Mouse (Mus musculus): Measurements from ENCODE around the gene Nck2.

Gene Nck2

GRCm38 (mm10) chr1:43444531-43444930, at the start of gene Nck2:
TSS of gene Nck2 (plus strand) at chr1:43444579.
- DNase-seq (ENCODE audit: low read depth, low spot score), result peak; percentile 7

DNA sequence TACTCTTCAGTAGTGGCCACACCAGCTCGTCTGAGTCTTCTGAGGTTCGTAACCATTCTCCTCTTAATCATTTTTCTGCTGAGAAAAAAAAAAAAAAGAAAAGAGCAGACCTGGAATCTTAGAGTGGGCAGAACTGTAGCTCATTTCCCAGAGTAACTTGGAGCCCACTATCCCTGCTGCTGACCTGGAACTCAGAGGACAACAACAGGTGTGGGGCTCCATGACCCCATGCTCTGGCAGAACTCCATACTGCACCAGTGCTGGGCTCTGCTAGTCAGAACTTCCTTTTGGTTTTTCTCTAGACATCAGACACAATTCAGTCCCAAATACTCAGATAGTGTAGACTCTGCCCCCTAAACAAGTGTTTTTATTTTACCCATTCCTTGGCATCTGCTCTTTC, 49.3 kb upstream of the Nck2 start:
- DNase-seq (ENCODE audit: low read depth, low spot score), result no peak

DNA sequence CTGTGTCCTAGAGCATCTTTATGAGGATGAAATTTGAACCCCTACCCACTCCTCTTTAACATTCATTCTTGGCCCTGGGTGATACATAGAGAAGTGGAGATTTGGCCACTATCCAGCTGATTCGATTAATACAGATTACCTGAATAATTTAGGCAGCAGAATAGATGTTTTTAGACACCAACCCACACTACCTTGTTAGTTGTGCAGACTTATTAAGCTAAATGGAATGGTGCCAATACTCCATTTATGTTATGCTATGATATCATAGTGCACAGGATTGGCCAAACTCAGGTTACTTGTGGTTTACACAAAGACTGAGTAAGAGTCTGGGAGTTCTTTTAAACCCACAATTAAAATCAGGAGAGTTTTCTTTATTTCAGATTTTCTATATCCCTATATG, 48.6 kb upstream of the Nck2 start:
- no peak for DNase-seq (ENCODE audit: low read depth, low spot score)

DNA sequence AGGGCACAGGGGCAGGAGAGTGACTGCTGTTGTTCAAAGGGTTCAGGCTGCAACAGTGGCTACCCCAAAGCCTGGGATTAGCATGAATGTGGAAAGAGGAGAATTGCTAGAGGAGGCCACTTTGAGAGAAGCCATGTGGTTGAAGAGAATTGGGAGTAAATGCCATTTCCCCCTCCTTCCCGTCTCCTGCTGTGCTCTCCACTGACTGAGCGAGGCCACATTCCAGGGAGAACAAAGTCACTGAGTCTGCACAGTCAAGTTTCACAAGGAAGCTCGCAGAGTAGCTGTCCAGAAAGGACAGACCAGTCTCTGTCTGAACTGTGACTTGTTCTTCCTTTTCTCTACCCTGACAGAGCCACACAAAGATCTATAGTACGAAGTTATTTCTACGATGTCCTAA, 47.9 kb upstream of the Nck2 start:
- DNase-seq (ENCODE audit: low read depth, low spot score), result peak; percentile 34

DNA sequence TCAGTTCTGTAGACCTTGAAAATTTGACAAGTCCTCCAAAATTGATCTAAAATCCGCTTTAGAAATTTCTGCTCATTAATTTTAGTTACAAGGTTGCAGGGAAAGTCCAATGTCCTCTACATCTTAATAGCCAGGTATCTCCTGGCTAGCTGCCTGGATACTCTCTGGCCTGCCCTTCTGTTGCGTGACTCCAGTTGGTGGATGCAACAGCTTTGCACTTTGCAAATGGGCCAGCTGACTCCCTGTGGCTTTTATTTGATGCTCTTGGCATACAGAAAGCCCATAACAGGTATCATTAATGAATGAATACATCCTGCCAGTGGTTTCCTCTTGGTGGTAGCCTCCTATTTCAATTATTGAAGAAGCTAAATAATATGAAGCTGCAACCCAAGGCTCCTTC, 47.3 kb upstream of the Nck2 start:
- no peak for DNase-seq (ENCODE audit: low read depth, low spot score)

- no peak for DNase-seq (ENCODE audit: low read depth, low spot score)
Observed at GRCm38 (mm10) chr1:43398738-43399601, 45.4 kb upstream of the Nck2 start.

DNA sequence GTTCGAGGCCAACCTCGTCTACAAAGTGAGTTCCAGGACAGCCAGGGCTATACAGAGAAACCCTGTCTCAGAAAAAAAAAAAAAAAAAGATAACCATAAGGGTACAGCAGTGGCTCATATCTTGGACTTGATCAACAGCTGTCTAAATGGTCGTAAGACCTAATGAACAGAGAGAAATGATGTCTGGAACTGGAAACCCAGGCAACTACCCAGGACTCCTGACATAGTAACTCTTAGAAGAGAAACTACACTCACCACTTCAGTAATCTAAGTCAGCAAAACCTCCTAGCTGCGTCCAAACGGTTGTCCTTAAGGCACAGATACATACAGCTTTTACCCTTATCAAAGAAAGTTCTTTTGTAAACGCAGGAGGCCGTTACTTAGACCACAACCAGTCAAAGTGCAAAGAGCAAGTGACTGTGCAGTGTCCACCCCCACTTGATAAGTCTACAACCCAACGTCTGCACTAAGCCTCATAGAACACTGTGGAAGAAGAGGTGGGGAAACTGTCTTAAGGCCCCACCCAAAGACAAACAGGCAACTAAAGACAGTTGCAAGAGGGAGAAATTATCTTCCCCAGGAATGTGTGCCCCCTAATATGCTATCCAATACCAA, 44.7 kb upstream of the Nck2 start:
- no peak for DNase-seq (ENCODE audit: low read depth, low spot score)

DNA sequence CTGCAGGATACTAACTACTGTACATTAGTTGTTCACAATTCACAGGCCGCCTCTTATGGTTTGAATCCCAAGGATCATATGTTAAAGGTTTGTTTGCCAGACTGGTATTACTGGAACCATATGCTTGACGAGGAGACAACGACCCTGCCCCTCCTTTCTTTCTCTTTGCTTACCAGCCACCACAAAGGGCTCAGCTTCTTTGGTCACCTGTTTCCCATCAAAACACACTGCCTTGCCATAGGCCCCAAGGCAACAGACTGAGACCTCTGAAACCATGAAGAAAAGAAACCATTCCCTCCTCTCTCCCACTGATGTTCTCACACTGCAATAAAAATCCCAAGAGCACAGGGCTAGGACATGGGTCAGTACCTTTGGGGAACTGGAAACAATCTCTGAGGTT, 43.7 kb upstream of the Nck2 start:
- DNase-seq (ENCODE audit: low read depth, low spot score), result no peak

DNA sequence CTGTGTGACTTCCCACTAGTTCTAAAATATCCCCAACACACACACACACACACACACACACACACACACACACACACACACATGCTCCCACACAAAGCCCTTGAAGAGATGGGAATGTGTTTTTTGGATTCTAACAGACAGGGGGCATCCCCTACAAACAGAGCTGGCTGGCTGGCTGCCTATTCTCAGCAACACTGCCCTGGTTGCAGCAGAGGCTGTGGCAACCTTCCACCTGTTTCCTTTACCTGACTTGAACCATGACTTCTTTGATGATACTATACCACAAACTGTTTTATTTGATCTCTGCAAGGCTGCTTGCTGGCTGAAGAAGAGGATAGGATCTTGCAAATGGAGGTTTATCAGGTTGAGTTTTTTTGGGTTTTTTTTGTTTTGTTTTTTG, 41.0 kb upstream of the Nck2 start:
- DNase-seq (ENCODE audit: low read depth, low spot score), result no peak

GRCm38 (mm10) chr1:43404693-43405678, 39.4 kb upstream of the Nck2 start:
- DNase-seq (ENCODE audit: low read depth, low spot score), result no peak

DNA sequence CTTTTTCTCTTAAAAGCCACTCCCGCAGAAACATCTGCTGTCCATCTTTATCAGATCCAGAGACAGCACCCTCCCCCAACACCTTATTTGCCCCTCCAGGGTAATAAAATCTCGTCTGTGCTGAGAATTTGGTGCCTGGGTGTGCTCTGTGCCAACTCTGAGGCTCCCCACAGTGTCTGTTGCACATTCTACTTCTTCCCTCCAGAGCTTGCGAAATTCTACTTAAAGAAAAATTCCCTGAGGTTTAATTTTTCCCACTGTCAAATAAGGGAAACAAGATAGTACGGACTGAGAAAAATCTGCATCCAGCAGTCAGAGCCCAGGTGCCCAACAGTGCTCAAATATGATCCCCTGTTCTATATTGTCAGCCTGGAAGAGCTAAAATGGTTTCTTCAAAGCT, 35.4 kb upstream of the Nck2 start:
- DNase-seq (ENCODE audit: low read depth, low spot score), result no peak

GRCm38 (mm10) chr1:43412825-43413224, 31.6 kb upstream of the Nck2 start:
- DNase-seq (ENCODE audit: low read depth, low spot score), result no peak

DNA sequence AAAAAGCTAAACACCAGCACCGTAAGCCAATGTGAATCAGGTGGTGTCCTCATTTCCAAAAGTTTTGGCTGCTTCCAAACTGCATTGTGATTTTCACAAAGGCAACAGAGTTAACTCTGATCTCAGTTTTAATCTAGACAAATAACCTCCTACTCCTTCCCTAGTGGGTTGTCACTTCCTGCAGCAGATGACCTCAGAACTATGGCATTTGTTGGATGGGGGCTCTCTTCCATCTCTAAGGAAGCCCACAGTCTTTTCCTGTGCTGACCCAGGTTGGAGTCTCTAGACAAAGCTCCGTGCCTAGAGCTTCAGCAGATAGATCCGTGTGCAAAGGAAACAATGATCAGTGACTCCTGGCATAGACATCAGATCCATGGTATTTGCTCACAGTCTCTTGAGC, 31.1 kb upstream of the Nck2 start:
- no peak for DNase-seq (ENCODE audit: low read depth, low spot score)

GRCm38 (mm10) chr1:43413749-43414148, 30.6 kb upstream of the Nck2 start:
- DNase-seq (ENCODE audit: low read depth, low spot score), result no peak

- no peak for DNase-seq (ENCODE audit: low read depth, low spot score)
Observed at GRCm38 (mm10) chr1:43414228-43414627, 30.2 kb upstream of the Nck2 start.

- DNase-seq (ENCODE audit: low read depth, low spot score), result no peak
Observed at GRCm38 (mm10) chr1:43414971-43415370, 29.4 kb upstream of the Nck2 start.

DNA sequence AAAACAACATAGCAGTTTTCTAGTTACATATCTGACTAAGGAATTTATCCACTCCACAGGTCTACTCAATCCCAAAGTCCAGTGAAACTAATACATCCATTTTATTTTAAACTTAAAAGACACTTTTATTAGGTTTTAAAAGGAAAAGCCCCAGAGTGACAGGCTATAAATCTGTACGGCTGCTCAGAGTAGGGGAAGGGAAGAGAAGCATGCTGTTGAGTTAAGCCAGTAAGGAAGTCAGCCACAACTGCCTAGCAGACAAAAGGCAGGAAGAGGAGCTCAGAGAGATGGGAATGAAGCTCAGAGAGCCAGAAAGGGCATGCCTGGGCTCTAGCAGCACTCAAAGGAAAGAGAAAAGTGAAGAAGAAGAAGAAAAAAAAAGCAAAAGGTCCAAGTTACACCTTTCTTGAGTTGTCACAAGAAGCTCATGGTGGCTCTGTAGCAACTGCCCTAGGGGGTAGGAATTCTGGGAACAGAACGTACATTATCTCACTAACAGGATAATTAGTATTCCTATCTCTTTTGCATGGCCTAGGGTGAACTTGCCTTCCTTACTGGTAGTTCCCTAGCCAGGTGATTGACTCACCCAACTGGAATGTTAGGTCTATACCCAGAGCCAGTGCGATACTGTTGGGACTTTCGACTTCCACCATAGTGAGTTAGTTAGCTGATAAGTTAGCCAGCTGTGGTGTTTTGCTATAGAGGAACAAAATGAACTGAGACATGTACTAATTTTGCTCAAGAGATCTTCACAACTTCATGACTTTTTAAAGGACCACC, 21.2 kb upstream of the Nck2 start:
- no peak for DNase-seq (ENCODE audit: low read depth, low spot score)

DNA sequence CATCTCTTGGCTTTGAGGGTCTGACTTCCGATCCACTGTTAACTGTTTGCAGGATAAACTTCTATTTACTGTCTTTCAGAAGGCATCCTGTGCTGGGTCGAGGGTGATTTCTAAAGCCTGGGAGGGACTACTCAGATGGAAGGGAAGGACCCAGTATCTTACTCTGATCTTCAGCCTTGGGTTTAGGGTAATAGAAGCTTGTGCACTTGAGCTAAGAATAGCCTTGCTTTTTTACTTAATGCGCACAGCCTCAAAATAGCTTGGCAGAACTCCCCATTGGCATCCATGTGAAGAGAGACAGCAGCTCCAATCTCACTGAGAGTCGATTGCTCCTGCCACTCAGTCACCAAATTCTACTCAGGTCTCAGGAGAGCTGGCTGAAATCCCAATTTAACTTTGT, 17.9 kb upstream of the Nck2 start:
- no peak for DNase-seq (ENCODE audit: low read depth, low spot score)

- DNase-seq (ENCODE audit: low read depth, low spot score), result no peak
Observed at GRCm38 (mm10) chr1:43426993-43427535, 17.3 kb upstream of the Nck2 start.

DNA sequence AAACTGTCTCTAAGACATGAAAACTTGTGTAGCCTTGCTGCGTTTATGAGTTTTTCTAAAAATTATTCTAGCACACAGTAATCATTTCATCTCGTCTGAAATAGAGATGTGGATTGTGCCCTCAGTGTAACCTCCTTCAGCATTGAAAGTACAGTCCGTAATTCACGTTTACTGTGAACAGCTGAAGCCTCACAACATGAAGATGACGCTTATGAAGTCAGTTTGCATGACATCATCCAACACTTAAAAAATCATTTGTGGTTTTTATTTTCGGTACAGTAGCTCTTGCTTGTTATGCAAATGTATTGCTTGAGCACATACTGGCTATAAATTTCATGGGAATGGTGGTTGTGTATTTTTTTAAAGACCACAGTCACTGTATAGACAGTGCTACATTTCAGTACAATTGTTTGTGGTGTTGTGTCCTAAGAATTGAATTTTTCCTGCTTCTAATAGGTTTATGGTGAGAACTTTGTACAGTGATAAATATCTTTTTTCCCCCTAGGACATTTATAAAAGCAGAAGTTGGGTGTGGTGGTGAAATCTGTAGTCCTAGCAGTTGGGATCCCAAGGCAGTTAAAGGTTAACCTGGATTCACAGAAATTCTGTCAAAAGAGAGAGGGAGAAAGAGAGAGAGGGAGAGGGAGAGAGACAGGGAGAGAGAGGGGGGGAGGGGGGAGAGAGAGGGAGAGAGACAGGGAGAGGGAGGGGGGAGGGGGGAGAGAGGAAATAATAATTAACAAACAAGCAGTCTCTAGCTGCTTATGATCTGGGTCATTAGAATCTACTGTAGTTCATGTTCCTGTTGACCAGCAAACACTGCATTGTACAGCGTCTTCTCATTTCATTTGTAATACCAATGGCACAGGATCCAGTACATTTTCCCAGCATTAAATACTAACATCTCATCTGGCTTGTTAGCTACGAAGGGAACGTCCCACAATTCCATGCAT, 14.2 kb upstream of the Nck2 start:
- DNase-seq (ENCODE audit: low read depth, low spot score), result no peak

All from ES-CJ7 (cell line).